Mouse (Mus musculus) heart, postnatal 4 days (tissue): ENCODE results near the gene Ltc4s. TPM values are rescaled to one million over a fixed set of nuclear protein-coding genes. Genes with fewer than 3 reads are reported as not detected.

ENCODE experiments used
- DNase-seq: peaks from one replicate; pipeline ENCODE4 v3.0.0; 2021
- total RNA-seq, 2 experiments: library from RNA; stranded (reverse); gene quantifications; 2 replicates each; pipeline ENCODE4 v1.2.3; 2021

The Ltc4s gene
- 1 to 10 TPM; 2.0 to 2.7 TPM for total RNA-seq

GRCm38 (mm10) chr11:50238324-50238723 is at the start of gene Ltc4s:
Gene Ltc4s, minus strand, starts transcription at chr11:50238616.
- no peak for DNase-seq

GRCm38 (mm10) chr11:50286428-50286827 is 48.0 kb upstream of the Ltc4s start:
- no peak for DNase-seq

GRCm38 (mm10) chr11:50285696-50286095 is 47.3 kb upstream of the Ltc4s start:
- DNase-seq = no peak

GRCm38 (mm10) chr11:50285263-50285662 is 46.8 kb upstream of the Ltc4s start:
- no peak for DNase-seq

GRCm38 (mm10) chr11:50280053-50280452 is 41.6 kb upstream of the Ltc4s start:
- no peak for DNase-seq

- no peak for DNase-seq
Measured at GRCm38 (mm10) chr11:50279005-50279404, 40.6 kb upstream of the Ltc4s start.

- DNase-seq = no peak
Measured at GRCm38 (mm10) chr11:50277706-50278105, 39.3 kb upstream of the Ltc4s start.

GRCm38 (mm10) chr11:50277025-50277424 is 38.6 kb upstream of the Ltc4s start:
- no peak for DNase-seq

GRCm38 (mm10) chr11:50275568-50276151 is 37.2 kb upstream of the Ltc4s start:
- DNase-seq = no peak

GRCm38 (mm10) chr11:50275077-50275476 is 36.7 kb upstream of the Ltc4s start:
- DNase-seq = no peak

- no peak for DNase-seq
Measured at GRCm38 (mm10) chr11:50272819-50273218, 34.4 kb upstream of the Ltc4s start.

GRCm38 (mm10) chr11:50269885-50270284 is 31.5 kb upstream of the Ltc4s start:
- no peak for DNase-seq

GRCm38 (mm10) chr11:50269163-50269562 is 30.7 kb upstream of the Ltc4s start:
- DNase-seq = peak; percentile 54

GRCm38 (mm10) chr11:50266997-50267396 is 28.6 kb upstream of the Ltc4s start:
- DNase-seq = no peak

- DNase-seq = no peak
Measured at GRCm38 (mm10) chr11:50265931-50266330, 27.5 kb upstream of the Ltc4s start.

- no peak for DNase-seq
Measured at GRCm38 (mm10) chr11:50263198-50263597, 24.8 kb upstream of the Ltc4s start.

- peak; percentile 43 for DNase-seq
Measured at GRCm38 (mm10) chr11:50262020-50262419, 23.6 kb upstream of the Ltc4s start.

GRCm38 (mm10) chr11:50258310-50258709 is 19.9 kb upstream of the Ltc4s start:
- DNase-seq = no peak

GRCm38 (mm10) chr11:50256615-50257014 is 18.2 kb upstream of the Ltc4s start:
- no peak for DNase-seq

GRCm38 (mm10) chr11:50254010-50254580 is 15.7 kb upstream of the Ltc4s start:
- DNase-seq = peak; percentile 44

- DNase-seq = no peak
Measured at GRCm38 (mm10) chr11:50253393-50253792, 15.0 kb upstream of the Ltc4s start.

- DNase-seq = no peak
Measured at GRCm38 (mm10) chr11:50252684-50253265, 14.4 kb upstream of the Ltc4s start.

- peak; percentile 39 for DNase-seq
Measured at GRCm38 (mm10) chr11:50252166-50252565, 13.8 kb upstream of the Ltc4s start.

GRCm38 (mm10) chr11:50248473-50249171 is 10.2 kb upstream of the Ltc4s start:
- no peak for DNase-seq
